Mouse (Mus musculus) CH12.LX (cell line): ENCODE measurements around the gene Tmprss6.

Experiments used
- CTCF ChIP-seq, 2 experiments: IDR thresholded peaks in 1 of 2; conservative IDR thresholded peaks in 1 of 2; 2 replicates each; pipeline ENCODE4 v1.5.1; 2011 to 2012; ENCODE audit warnings: low read depth in 2 of 2, low read length in 2 of 2, improper control_type of control experiment in 1 of 2, inconsistent platforms in 1 of 2, mild to moderate bottlenecking in 1 of 2, moderate library complexity in 1 of 2
- HCFC1 ChIP-seq: IDR thresholded peaks from 2 replicates; pipeline ENCODE4 v1.6.1; 2012; ENCODE audit warnings: low read depth, mild to moderate bottlenecking, inconsistent platforms, low read length, improper control_type of control experiment

GRCm38 (mm10) chr15:78504816-78505215 is 36.4 kb upstream of the Tmprss6 start:
- TF ChIP-seq CTCF (conservative IDR thresholded peaks at IDR 0.05 in 1 of 2, IDR thresholded peaks at IDR 0.05 in 1 of 2; ENCODE audit: low read depth in 2 of 2, low read length in 2 of 2) (no peak), HCFC1 (no peak)
